Mouse (Mus musculus): ENCODE data around the gene Ulk1.

Ulk1 gene

DNA sequence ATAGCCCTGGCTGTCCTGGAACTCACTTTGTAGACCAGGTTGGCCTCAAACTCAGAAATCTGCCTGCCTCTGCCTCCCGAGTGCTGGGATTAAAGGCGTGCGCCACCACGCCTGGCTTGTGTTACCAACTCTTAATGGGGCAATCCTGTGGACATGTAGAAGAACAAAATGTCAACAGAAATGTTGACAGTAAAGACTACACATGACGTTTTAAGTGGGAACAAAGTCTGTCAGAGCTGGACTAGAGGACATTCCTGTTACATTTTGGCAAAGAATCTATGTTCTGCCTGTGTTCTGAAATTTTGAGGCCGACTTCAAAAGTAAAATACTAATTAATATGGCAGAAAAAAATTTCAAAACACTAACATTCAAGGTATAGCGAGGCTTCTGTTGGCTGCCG is 46.0 kb downstream of the Ulk1 start:
- no peak for DNase-seq (ENCODE audit: low spot score)

DNA sequence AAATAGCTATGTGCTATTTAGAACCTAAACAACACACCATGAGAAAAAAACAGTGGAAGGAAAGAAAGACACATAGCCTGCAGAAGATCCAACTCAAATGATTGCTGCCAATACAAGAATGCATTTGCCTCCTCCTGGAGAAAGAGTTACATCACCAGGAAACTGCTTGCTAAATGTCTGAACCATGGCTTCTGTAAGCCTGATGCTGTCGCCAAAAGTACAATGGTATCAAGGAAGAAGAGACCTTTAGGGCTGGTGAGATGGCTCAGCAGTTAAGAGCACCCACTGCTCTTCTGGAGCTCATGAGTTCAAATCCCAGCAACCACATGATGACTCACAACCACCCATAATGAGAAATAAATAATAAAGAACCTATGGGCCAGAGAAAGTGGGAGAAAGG is 64.9 kb downstream of the Ulk1 start:
- DNase-seq (ENCODE audit: low spot score), result no peak

DNA sequence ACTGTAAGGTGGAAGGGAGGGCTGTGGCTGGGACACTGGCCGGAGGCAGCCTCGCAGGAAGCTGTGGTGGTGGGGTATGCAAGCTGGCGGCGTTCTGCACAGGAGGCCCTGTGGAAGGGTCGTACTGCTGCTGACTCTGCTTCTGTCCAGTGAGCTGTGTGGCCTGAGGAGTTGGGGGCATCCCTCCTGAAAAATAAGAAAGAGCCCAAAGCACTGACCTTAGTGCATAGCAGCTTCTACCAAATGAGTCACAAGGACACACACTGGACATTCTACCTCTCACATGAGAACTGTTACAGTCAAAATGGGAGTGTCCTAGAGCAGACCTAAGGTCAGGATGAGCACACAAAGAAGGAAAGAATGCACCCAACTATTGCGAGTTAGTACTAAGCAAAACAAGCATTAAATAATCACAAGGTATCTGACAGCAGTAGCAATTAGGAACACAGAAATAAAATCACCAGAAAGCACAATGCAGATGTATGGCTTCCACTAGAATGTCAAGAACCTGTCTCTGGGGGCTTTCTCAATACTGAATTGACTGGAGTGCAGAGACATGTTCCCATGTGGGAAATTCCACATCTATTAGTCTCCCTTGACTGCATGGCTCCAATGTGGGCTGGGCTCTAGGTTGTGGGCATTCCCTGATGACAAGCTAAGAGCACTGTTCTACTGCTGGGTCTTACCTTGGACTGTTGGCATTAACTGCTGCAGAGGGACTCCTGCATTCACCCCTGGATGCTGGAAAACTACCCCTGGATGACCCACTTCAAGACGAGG is 70.2 kb downstream of the Ulk1 start:
- DNase-seq (ENCODE audit: low spot score), result no peak

DNA sequence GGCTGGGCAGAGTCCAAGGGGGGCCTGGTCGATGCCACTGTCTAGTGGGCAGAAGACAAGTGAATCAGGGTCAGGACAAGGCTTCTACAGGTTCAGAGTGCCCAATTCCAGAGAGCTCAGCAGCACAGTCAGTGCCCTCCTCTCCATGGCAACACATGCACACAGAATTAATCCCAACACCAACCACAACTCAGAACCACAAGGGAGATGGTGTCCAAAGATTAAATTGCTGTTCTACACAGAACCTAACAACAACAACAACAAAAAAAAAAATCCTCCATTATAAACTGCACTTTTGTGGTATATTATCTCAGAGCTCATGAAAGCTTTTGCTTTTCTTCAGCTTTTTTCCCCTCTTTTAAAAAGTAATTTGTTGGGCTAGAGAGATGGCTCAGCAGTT is 74.3 kb downstream of the Ulk1 start:
- DNase-seq (ENCODE audit: low spot score), result no peak

Data from left cerebral cortex, adult 11 months (tissue).